Mouse (Mus musculus): ENCODE results near the gene Ppp1r12b.

Gene Ppp1r12b

DNA sequence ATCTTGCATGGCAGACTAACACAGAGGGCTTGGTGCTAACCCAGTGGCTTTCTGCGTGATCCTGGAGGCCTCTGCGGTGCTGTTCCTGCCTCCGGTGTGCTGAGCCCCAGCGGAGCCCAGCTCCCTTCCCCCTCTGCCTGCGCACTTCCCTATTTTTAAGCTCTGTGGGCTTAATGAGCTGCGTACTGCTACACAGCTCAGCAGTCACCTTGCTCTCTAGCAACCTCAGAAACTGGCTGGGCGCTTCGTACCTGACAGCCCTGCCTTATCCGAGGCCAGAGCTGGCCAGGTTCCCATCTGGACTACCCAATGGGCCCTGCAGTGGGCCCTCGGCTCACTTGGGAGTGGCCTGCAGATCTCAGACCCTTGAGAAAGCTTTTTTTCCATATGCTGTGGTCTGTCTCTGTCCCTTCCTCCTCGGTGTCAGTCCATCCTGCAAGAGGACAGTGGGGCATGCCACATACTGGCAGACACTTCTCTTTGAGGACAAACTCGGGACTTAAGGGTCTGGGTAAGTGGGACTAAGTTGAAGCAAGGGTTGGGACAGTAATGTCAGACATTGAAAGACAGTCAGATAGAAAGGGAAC is 235.9 kb downstream of the Ppp1r12b start:
- no peak for DNase-seq (ENCODE audit: low read depth)

DNA sequence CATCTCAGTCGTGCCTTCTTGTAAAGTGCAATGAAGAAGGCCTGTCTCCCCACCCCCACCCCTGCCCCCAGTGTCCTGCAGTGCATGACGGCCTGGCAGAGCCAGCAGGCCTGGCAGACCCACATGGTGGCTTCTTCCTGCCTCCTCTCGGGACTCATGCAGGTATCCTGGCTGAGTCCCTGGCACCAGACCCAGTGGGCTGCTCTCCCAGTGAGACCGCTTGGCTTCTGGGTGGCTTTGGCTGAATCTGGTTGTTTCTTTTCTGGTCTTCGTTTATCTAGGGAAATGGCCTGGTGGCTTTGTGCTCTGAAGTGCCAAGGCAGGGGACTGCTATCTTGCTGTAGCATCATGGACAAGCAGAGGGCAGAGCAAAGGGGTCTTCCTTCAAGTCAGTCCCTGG is 240.7 kb downstream of the Ppp1r12b start:
- DNase-seq (ENCODE audit: low read depth), result no peak

DNA sequence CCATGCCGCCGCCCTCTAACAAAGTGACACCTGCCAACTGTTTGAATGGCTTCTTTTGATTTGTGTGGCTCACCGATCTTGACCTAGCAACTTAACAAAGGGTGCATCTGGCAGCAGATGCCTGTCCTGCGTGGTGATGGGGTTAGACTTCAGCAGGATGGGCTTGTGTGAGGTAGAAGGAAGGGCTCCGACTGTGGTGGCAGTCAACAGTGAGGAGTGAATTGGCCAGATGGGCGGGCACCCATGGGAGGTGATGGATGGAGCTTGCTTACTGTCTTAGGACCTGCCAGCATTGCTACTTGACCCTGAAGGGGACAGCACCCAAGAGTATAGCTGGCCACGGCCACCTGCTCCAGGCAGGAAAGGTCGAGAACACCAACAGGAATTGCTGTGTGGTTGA is 241.6 kb downstream of the Ppp1r12b start:
- no peak for DNase-seq (ENCODE audit: low read depth)

DNA sequence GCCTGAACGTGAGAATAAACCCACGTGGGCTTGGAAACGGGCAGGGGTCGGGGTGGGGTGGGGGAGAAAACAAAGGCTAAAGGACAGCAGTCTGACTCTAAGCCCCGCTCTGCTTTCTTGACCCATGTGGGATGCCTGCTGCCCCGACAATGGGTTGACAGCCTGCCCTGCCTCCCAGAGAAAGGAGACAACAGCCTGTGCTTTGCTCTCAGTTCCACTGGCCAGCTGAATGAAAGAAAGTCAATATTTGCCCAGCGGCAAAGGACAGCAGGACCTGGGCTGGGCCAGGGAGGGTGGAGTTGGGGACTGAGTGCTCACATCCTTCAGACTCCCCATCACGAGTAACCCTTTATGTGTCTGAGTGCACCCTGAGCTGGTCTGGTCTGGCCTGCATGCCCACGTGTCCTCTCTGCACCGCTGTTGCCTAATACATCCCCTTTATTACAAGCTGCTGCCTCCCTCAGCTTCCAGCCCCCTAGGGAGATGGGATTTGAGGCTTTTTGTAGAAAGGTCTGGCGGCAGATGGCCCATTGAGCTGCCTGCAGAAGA is 242.2 kb downstream of the Ppp1r12b start:
- DNase-seq (ENCODE audit: low read depth), result no peak

DNA sequence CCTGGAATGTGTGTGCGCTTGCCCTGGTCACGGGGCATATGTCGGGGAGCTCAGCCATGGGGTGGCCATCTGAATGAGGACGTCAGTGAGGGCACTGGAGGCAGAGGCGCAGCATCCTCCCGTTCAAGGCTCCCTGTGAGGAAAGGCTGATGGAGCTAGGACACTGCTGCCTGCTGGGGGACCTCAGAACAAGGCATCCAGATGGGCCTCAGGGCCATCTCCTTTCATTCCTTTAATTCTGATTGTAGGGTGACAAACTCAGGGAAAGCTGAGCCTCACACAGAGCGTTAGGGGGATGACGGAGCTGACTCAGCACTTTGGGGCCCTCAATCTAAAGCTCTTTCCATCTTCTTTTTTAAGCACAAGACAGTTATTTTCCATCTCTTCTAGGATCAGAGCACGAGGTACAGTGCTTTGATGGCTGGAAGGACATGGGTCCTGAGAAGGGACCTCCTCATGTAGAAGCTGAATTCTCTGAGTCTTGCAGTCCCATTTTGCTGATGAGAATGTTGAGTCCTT is 242.9 kb downstream of the Ppp1r12b start:
- DNase-seq (ENCODE audit: low read depth), result no peak

DNA sequence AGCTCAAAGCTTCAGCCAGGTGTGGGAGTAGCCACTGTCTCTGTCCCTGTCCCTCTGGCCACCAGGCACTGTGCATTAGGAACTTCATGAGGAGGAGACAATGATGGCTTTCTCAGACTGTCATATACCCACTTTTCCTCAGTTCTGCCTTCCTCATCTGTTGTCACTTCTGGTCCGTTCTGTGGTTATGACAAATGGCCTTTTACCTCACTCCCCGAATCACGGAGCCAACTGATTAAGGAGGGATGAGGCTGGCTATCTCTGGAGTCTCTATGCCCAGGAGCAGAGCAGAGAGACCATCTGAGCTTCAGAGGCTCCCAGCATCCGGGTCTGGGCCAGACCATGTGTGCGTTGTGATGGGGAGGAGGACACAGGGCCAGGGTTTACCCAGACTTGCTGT is 244.1 kb downstream of the Ppp1r12b start:
- DNase-seq (ENCODE audit: low read depth), result no peak

DNA sequence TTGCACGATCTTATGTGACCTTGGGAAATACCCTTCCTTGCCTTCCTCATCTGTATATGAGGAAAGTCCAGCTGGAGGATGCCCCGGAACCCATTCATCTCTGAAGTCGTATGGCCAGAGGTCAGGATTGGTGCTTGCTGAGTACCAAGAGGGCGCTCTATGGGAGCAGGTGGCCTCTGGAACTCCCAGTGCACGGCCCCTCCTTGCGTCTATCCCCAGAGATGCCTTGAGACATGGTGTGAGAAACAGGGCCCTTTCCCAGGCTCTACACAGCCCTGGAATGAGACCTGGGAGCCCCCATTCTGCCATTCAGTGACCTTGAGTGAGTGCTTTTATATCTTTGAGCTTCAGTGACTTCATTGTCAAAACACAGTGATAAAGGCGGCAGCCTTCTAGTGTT is 244.7 kb downstream of the Ppp1r12b start:
- no peak for DNase-seq (ENCODE audit: low read depth)

DNA sequence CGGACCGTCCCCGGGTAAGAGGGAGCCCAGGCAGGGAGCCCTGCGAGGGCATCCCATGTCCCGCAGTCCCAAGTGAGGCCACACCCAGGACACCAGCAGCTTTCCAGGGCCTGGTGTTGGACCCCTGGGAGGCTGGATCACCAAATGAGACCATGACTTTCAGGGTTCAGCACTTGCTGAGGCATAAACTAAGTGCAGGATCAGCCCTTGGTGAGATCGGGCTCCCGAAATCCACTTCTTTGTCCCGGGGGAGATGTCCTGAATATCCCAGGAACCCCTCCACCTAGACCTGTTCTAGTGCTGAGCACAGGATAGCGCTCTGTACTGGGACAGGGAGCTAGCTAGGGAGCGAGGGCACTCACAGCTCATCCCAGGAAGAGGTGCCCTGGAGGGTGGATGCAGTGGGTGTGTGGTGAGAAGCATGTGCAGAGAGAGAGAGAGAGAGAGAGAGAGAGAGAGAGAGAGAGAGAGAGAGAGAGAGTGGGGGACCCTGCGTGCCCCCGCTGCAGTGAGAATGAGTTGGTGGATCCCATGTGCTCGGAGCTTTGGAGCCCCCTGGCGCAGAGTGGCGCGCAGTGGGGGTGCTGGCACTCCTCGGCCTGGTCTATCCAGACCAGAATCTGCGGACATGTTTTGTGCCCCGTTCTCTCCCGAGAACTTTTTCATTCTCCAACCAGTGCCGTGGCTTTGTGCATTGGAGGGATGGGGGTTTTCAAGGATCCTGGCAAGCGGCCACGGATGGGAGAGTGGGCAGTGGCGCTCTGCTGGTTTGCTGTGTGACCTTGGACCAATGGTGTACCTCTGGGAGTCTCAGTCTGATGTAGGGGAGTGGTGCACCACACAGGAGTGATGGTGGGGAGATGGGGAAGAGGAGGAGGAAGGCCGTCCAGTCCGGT is 246.1 kb downstream of the Ppp1r12b start:
- DNase-seq (ENCODE audit: low read depth), result no peak

DNA sequence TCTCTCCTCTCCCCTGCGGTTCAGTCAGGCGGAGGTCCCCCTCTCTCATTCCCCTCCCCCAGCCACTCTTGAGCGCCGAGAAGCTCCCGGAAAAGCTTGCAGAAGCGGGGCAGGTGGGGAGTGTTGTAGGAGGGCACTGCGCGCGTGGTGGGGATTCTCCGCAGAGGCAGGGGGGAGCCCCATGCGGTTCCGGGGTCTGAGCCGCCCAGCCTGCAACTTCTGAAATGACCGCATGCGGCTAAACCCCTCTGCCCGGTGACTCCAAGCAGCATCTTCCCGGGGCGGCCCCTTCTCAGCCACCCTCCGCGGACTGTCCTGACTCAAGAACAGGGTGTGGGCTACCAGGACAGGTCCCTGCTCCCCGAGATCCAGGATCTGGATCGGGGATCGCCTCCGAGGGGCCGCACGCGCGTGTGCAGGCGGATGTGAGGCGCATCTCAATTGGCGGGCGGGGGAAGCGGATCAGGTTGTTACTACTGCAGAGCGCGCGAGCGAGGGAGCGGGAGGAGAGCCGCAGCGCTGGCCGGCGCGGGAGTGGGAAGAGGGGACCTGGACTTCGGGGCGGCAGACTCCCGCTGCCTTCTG is 246.8 kb downstream of the Ppp1r12b start:
- DNase-seq (ENCODE audit: low read depth), result no peak

DNA sequence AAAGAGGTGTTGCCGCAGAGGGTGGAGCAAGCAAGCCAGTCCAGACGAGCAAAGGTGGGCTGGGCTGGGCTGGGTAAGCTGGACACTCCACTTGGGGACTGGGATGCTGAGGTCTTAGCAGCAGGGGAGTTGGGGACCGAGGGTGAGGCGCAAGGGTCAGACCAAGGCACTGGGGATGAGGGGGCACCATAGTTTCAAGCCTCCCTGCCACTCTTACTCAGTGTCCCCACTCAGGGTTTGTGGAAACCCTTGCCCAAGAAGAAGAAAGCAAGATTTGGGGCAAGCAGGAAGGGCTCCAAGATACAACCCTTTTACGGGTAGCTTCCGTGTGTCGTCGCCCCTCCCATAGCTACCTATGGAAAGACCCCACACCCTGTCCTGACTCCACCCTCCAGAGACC is 247.5 kb downstream of the Ppp1r12b start:
- no peak for DNase-seq (ENCODE audit: low read depth)

DNA sequence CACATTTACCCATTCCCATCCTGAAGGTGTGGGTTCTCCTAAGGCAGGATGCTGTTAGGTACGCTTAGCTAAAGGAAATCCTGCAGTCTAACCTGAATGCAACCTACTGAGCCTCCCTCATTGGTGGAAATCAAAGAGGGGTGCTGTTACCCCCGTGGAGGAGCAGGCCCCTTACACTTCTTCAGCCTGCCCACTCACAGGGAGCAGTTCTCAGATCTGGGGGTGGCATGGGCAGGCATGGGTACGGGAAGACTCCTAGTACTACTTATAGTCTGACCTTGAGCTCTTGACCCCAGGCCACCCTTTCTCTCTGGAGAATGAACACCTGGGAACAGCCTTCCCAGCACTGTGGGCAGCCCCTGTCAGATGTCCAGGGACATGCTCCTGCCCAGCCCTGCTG is 248.2 kb downstream of the Ppp1r12b start:
- no peak for DNase-seq (ENCODE audit: low read depth)

DNA sequence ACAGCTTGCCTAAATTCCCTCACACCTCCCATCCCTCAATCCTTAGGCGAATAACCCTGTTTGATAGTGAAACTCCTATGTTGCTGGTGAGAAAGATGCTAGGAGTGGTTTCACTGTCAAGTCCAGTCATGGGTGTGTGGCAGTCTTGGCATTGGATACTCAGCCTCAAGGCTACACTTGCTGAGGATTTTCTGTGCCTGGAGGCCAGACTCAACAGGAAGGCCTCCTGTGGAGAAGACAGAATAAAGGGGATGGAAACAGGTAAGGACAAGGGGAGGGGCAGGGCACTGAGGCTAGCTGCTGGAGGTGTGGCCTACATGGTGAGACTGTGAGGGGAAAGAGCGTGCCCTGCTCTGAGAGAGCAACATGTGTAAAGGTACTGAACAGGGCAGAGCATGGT is 249.2 kb downstream of the Ppp1r12b start:
- no peak for DNase-seq (ENCODE audit: low read depth)
